Mouse (Mus musculus): ENCODE data around the gene Grk5. TPM values are rescaled to one million over a fixed set of nuclear protein-coding genes. Genes with fewer than 3 reads are reported as not detected.
"Not testable (repeated sequence)": the region's sequence is repeated elsewhere in the genome, so short reads cannot be mapped to it uniquely, and the experiment has no call there.

Gene Grk5
- total RNA-seq (2021): 10 to 100 TPM in 1 of 2 experiments, 1 to 10 TPM in 1; 8.2 to 10.4 TPM

DNA sequence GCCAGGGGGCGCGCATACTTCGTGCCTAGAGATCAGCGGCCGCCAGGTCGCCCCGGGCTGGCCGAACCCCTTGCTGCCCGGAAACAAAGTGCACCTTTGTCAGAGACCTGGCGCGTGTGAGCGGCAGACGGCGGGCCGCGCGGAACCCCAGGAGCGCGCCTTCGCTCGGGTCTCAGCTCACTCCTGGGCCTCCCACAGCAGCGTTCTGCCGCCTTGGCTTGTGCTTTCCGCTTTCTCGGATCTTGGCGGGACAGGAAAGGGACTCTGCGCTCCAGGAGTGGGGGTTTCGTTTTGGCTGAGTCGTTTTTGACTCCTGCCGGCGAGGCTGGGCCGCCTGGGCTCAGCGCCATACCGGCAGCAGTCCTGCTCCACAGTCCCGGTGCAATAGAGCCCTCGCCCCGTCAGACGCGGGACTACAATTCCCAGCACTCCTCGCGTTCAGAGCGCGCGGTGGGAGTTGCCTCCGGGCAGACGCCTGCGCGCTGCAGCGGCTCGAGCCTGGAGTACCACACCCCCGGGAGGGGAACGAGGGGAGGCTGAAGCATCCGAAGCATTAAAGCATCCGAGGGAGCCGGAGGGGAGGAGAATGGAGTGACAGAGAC lies at the start of gene Grk5:
Gene Grk5 (plus strand): TSS at position 36 of the 602 bp plus-strand sequence.
- peak; percentile 93 to 97 for DNase-seq (ENCODE audit: extremely low spot score in 1 of 2, low spot score in 1 of 2)

DNA sequence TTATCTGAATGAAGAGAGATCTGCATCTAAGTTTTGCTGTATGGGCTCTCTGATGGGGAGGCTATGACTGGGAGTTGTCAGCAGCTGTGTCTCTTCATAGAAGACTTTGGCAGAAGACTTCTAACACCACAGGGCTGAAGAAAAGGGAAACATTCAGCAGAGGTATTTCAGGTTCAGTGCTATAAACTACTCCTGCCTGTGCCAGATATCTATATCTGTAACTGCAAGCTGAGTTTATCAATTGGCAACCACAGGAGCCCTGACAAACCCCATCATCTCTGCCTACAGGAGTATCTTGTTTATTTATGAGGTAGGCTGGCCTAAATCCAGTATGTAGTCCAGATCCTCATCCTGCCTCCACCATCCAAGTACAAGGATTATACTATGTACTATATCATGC lies 46.2 kb upstream of the Grk5 start:
- DNase-seq (ENCODE audit: extremely low spot score in 1 of 2, low spot score in 1 of 2): no peak

DNA sequence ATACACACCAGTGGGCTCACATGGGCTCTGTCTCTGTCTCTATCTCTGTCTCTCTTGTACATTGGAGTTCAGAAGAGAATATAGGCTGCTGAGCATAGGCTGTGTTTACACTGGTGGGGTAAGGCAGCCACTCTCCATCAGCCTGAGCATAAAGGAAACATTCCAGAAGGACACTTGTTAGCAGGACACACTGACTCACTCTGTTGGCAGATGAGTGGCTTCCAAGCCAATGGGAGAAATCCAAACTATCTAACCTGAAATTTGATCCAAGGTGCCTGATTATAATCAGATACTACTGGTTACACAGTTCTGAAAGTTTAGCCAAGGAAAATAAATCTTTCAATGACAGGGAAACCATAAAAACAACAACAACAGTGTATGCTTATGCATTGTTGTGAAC lies 43.8 kb upstream of the Grk5 start:
- no peak for DNase-seq (ENCODE audit: extremely low spot score in 1 of 2, low spot score in 1 of 2)

DNA sequence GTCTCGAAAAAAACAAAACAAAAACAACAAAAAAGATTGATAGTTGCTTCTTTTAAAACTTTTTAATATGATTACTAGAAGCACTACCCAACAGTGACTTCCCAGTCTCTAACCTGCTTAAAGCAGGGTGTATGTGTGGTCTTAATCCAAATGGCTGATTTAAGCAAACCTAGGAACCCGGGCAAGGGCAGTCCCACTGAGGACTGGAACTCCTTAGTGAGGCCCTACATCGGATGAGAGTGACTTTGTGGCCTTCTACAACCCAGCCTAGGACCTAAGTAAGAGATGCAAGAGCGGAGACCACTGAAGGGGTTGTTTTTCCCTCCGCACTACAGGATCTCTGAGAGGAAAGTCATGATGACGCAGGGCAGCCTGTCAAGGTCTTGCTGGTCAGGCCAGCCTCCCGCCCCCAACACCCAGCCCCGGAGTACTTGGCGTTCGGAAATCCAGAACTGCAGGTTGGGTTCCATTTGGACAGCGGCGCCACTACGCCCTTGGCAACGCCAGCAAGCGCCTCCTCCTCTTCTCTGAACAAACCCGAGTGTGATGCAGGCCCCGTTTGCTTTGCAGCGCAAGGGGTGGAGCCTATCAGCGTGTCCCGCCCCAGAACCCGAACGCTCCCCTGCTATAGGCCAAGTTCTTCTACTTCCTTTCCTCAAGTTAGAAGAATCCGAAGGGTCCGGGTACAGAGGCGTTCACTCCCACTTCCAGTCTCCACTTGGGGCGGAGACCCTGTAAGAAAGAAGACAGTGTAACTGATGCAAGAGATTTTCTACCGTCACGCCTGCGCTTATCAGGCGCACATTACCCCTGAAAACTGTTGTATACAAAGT lies 28.5 kb upstream of the Grk5 start, which contains the start of gene Sfxn4:
Gene Sfxn4 (minus strand): TSS at position 612 of the 833 bp plus-strand sequence.
- peak; percentile 71 to 79 for DNase-seq (ENCODE audit: extremely low spot score in 1 of 2, low spot score in 1 of 2)

DNA sequence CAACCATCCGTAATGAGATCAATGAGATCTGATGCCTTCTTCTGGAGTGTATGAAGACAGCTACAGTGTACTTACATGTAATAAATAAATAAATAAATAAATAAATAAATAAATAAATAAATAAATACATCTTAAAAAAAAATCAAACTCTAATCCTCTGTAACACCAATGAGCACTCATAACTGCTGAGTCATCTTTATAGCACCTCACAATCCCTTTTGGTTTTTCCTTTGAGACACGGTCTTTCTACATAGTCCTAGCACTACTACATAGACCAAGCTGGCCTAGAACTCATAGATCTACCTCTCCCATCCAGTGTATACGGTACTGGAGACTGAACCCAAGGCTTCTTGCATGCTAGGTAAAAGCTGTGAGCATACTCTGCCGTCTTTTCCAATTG lies 23.4 kb upstream of the Grk5 start:
- not testable (repeated sequence) for DNase-seq (ENCODE audit: extremely low spot score in 1 of 2, low spot score in 1 of 2)

DNA sequence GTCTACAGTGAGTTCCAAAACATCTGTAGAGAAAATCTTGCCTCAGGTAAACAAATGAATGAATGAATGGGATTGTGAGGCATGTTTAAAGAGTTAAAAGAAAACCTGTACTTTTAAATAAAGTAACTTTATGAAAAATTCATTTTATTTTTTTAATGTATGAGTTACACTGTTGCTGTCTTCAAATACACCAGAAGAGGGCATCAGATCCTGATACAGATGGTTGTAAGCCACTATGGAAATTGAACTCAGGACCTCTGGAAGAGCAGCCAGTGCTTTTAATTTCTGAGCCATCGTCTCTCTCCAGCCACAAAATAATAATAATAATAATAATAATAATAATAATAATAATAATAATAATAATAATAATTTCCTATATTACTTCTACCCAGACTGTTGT lies 19.1 kb upstream of the Grk5 start:
- no peak for DNase-seq (ENCODE audit: extremely low spot score in 1 of 2, low spot score in 1 of 2)

DNA sequence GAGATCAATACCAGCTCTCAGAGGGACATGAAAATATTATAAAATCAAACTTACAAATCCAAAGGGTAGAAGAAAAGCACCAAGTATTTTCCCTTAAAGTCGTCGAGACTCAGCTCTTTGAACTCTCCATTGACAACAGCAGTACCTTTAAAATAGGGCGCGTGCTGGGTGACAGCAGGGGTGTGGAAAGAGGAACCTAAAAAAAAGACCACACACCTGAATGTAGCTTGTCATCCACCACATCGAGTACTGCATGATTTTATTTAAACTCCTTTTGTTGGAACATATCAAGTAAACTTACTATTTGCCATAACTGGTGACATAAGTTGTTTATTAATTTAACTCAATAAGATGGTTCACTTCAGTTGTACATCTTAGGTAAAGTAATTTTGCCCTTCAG lies 18.2 kb upstream of the Grk5 start:
- no peak for DNase-seq (ENCODE audit: extremely low spot score in 1 of 2, low spot score in 1 of 2)

DNA sequence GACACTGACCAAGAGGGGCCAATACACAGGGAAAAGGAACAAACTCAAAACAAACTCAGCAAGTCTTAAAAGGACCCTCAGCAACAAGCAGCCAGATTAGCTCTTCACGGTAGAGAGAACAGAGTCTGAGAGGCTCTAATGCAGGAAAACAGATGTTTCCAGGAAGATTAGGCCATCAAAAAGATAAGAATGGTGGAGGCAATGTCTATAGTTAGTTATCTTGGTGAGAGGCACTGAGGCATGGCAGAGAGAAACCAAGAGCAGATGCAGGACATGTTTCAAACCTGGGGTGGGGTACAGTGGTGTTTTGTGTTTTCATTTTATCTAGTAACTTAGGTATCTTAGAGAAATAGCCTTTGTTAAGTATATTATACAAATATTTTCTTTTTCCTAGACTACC lies 17.3 kb upstream of the Grk5 start:
- DNase-seq (ENCODE audit: extremely low spot score in 1 of 2, low spot score in 1 of 2): no peak

DNA sequence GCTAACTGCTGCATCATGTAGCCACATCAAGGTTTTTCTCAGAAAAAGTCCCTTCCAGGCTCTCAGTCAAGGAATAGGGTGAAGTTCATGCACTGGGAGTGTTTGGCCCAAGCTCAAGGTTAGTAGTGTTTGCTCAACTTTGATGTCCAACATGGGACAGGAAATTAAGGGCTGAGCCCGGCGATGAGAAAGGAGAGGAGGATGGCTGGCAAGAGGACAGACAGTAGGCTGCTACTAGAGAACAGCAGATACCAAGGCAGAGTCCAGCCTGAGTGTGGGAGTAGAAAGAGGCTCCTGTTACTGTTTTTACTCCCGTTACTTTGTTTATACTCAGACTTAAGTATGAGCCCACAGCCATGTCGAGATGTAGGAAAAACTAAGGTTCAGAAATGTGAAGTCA lies 16.0 kb upstream of the Grk5 start:
- no peak for DNase-seq (ENCODE audit: extremely low spot score in 1 of 2, low spot score in 1 of 2)

DNA sequence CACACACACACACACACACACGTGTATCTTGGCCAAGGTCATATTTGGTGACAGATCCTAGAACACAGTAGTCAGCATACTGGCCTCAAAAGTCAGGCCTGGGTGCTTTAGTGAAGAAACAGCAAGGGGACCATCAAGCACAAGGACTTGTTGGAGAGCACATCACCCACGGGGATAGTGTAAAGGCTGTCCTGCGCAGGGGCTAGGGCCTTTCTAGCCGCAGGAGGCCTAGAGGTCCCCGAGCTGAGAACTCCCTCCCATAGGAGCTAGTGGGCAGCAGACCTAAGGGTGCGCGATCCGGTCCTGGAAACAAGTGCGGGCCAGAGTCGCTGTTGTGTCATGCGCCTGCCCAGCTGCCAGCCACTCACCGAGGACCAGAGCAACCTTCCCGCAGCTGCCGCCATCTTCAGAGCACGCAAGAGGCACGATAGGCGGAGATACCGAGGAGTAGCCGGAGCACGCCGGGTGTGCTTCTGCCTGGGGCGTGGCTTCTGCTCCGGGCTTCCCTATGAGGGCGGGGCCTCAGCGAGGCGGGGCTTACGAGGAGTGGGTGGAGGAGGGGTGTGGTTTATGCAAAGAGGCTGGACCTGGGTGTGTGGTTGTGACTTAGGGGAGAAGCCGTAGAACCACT lies 15.4 kb upstream of the Grk5 start, which contains the start of gene Prdx3:
Gene Prdx3 (minus strand): TSS at position 493 of the 631 bp plus-strand sequence.
- peak; percentile 75 to 77 for DNase-seq (ENCODE audit: extremely low spot score in 1 of 2, low spot score in 1 of 2)

DNA sequence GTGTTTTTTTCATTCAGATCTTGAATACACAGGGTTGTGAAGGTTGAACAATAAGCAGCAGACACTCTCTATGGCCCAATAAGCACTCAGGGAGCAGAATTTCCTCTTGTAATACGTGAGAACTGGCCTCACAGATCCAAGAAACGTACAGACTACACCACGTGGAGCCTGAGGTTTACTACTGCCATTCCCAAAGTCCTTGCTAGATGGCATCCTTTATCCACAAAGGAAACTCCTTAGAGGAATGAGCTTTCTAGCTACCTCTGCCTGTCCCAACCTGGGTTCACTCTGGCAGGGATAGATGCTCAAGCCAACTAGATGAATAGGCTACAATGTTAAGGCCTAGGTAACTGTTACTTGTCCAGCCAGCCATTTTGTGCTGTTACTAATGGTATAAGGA lies 6.4 kb upstream of the Grk5 start:
- peak in 1 of 2 experiments; percentile 40 for DNase-seq (ENCODE audit: extremely low spot score in 1 of 2, low spot score in 1 of 2)

DNA sequence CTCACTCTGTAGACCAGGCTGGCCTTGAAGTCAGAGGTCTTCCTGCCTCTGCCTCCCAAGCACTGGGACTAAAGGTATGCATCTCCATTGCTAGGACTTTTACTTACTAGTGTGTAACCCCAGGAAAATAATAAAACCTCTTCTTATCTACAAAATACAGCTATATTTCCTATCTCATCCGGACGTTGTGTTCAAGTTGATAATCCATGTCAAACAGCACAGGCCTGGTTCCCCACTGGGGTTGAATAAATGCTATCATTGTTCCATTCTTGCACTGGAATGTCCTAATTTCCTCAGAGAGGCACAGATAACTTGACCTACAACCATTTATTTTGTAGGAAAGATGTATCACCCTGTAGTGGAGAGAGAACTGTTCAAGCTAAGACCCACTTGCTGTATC lies 1.9 kb upstream of the Grk5 start:
- DNase-seq (ENCODE audit: extremely low spot score in 1 of 2, low spot score in 1 of 2): no peak

DNA sequence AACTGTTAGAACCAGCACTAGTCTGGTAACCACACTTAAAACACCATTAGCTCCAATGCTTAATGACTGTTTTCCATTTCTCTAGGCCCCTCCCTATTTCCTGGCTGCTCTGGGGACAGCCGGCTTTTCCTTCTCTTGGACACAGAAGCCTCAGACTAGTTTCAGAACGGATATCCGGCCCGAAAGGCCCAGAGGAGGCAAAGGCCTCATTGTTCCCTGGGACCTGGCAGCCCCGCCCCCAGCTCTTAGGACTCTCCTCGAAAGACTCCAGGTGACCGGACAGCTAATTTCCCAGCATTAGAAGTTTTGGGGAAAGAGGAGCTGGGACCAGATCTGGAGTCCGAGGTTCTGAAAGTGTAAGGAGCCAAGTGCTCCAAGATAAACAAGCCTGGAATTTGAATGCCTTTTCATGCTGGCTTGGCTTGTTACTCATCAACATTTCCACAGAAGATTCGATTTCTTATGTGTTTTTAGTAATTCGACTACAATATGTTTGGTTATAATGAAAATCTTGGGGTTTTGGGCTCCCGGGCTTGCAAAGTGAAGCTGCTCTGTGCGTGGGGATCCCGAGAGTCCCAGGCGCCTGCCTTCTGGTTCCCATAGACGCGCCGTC lies 342 bp upstream of the Grk5 start:
- DNase-seq (ENCODE audit: extremely low spot score in 1 of 2, low spot score in 1 of 2): peak in 1 of 2 experiments; percentile 7

DNA sequence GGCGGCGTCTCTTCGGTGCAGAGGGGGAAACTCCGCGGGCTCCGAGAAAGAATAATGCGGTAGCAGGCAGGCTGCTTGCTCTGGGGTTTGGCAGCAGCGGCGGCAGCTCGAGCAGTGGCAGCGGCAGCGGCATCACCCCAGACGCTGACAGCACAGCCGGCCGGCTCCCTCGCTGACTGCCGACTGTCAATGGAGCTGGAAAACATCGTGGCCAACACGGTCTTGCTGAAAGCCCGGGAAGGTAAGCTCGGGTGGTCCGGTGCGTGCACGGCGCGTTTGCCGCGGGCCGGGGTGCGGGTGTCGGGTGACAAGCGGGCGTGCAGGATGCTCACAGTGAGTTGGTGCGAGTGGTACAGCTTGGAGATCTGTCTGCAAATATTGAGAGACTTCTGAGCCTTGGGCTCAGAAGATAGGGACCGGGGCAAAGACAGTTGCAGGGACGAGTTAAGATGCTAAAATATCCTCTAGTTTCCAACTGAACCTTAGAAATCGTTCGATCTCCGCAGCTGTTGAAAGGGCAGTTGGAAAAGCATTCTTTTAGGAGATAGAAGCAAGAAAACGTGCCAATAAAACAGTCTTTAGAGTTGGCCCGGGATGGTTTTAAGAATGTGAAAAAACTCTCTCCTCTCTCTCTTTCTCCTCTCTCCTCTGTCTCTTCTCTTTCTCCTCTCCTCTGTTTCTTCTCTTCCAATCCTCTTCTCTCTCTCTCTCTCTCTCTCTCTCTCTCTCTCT lies 1.0 kb downstream of the Grk5 start:
- peak in 1 of 2 experiments; percentile 52 for DNase-seq (ENCODE audit: extremely low spot score in 1 of 2, low spot score in 1 of 2)

DNA sequence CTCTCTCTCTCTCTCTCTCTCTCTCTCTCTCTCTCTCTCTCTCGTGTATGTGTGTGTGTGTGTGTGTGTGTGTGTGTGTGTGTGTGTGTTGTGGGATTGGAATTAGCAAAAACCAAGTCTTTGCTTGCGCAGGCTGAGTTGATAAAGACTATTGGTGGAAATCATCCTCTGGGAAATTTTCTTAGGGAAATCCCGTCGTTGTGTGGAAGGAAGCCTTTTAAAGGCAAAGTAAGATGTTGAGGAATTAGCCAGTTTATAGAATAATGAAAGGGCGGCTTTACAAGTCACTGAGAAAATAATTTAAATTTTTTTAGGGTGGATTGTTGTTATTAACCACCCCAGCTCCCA lies 1.5 kb downstream of the Grk5 start:
- no peak for DNase-seq (ENCODE audit: extremely low spot score in 1 of 2, low spot score in 1 of 2)

DNA sequence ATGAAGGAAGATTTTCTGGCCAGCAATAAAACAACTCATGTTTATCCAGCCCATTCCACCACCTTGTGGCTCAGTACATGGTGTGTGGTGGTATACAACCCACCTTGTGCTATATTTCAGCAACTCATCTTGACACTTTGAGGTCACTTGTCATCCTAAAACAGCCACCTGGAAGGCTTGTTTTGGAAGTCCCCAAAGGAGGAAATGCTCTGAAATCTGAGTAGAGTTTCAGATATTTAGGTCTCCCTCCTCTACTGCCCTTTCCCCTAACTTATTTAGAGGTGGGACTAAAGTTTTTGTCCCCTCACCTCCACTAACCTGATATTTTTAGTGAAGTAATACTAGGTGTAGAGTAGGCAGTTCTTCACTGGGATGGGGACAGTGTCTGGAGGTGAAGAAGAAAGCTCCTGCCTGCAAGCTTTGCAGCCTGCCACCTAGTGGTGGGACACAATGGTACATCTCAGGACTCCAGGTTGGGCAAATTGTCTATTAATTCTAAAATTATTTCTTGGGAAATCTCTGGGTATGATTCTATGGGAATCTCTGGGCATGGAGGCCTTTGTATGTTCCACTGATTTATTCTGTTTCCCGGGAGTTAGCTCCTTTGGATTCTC lies 2.5 kb downstream of the Grk5 start:
- DNase-seq (ENCODE audit: extremely low spot score in 1 of 2, low spot score in 1 of 2): peak; percentile 28 to 77

DNA sequence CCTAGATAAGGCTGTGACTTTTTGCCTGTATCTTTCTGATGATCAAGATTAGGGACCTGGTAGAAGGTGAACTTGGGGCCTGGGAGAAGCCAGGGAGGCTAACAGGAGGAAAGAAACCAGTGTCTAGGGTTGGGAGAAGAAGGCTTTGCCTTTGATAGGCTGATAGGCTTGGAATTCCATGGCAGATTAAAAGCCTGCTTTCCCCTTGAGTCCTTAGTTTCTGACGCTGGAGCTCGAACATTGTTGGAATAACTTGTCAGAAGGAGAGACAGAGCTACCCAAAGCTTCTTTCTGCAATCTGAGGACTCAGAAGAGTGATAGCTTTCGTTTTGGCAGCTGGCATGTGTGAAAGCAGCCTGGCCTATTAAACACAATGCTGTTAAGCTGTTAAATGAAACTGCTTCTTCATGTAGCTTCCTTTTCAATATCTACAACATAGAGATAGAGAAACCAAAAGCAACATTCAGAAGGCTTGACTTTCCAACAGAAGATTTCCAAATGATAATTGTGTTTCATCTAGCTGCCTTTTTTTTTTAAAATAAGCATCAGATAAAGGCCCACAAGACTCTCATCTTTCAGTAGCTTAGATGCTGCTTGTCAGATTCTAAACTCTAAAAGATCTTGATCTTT lies 5.8 kb downstream of the Grk5 start:
- no peak for DNase-seq (ENCODE audit: extremely low spot score in 1 of 2, low spot score in 1 of 2)

DNA sequence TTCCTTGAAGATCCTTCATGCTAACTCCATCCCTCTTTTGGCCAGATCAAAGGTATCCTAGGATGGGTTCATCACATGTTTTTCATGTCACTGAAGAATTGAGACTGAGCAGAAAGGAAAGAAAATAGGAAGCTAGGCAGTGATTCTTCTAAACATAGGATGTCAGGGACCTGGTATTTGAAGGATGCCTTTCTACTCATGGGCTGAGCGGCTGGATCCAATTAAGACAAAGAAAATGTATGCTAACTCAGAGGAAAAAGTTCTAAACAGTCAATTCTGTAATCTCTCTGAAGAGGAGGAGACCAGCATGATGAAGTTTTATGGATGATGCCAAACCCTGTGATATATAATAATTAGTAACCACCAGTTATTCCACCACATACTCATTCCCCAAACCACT lies 13.6 kb downstream of the Grk5 start:
- DNase-seq (ENCODE audit: extremely low spot score in 1 of 2, low spot score in 1 of 2): no peak

DNA sequence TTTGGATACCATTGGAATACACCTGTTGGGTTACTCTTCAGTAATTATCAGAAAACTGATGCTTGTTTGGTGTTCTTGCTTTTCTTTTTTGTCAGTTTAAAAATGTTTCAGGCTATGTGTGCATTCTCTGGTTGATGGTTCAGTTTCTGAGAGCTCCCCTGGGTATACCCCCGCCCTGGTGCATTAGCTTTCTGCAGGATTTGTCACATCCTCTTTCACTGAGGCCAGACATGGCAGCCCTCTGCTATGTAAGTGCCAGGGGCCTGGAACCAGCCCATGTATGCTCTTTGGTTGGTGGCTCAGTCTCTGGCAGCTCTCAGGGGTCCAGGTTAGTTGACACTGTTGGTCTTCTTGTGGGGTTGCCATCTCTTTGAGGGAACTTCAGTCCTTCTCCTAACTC lies 14.4 kb downstream of the Grk5 start:
- no peak for DNase-seq (ENCODE audit: extremely low spot score in 1 of 2, low spot score in 1 of 2)
